Mouse (Mus musculus): Measurements from ENCODE around the gene Nme8. TPM values are rescaled to one million over a fixed set of nuclear protein-coding genes. Genes with fewer than 3 reads are reported as not detected.

Nme8 gene
- total and polyA plus RNA-seq, 3 experiments, result not detected

- dilution Hi-C loops (cut with MboI; ENCODE audit: extremely low pct_ligation_motif_present, extremely low pct_unique_long_range_greater_than_20kb, low sequenced_read_pairs) (no loop called here), in situ Hi-C loops (cut with MboI; ENCODE audit: low pct_ligation_motif_present, low pct_unique_long_range_greater_than_20kb, low sequenced_read_pairs) (no loop called here)
- H3K36me3 ChIP-seq (replicated peaks in 1 of 2; ENCODE audit: control insufficient read depth in 1 of 2, insufficient read depth in 1 of 2, low read length in 1 of 2), result no peaks in the 10 kb centered on the region
- no peak for DNase-seq (ENCODE audit: extremely low read depth)
- peak; percentile 1; the same call in 1 of the 2 replicates for TF ChIP-seq RAD21 (IDR thresholded peaks at IDR 0.05; ENCODE audit: low read depth, low read length)
- no peak for TF ChIP-seq MAX (IDR thresholded peaks at IDR 0.05; ENCODE audit: low read length)
- no peak for TF ChIP-seq USF1 (IDR thresholded peaks at IDR 0.05; ENCODE audit: low read depth, low read length)
- TF ChIP-seq ZNF384 (IDR thresholded peaks at IDR 0.05; ENCODE audit: low read depth, low read length), result no peak
- TF ChIP-seq TBP (conservative IDR thresholded peaks at IDR 0.05; ENCODE audit: low read depth, low read length), result no peak
- no peak for TF ChIP-seq ZMIZ1 (IDR thresholded peaks at IDR 0.05; ENCODE audit: low read depth, low read length)
- TF ChIP-seq CTCF (conservative IDR thresholded peaks at IDR 0.05 in 1 of 2, IDR thresholded peaks at IDR 0.05 in 1 of 2; ENCODE audit: low read depth in 2 of 2, low read length in 2 of 2), result peak in 1 of 2 experiments; percentile 16; a peak in 1 of 4 replicates
- no peak for TF ChIP-seq NELFE (IDR thresholded peaks at IDR 0.05; ENCODE audit: low read depth, low read length)
- TF ChIP-seq GABPA (IDR thresholded peaks at IDR 0.05; ENCODE audit: insufficient replicate concordance, low read depth, low read length), result no peak
- TF ChIP-seq BHLHE40 (IDR thresholded peaks at IDR 0.05; ENCODE audit: low read depth, low read length), result no peak
- H3K79me2 ChIP-seq (replicated peaks; ENCODE audit: control insufficient read depth, extremely low read depth, insufficient read depth, poor library complexity, severe bottlenecking), result no peaks in the 10 kb centered on the region
- no peaks in the 10 kb centered on the region; a peak in 1 of 4 replicates for H3K4me1 ChIP-seq (ENCODE audit: control insufficient read depth in 1 of 2, insufficient read depth in 2 of 2)
- H3K9ac ChIP-seq (ENCODE audit: insufficient read depth, low read depth), result no peak within 1 kb of the TSS
- H3K27me3 ChIP-seq (replicated peaks), result no peaks in the 10 kb centered on the region
- no peak within 1 kb of the TSS for H3K4me2 ChIP-seq (ENCODE audit: insufficient read depth, low read depth, poor library complexity, severe bottlenecking)
- H3K4me3 ChIP-seq (replicated peaks in 1 of 3; ENCODE audit: low read depth in 2 of 3, low read length in 2 of 3, poor library complexity in 1 of 3), result no peak within 1 kb of the TSS
- H3K27ac ChIP-seq (ENCODE audit: insufficient read depth, low read depth), result no peak within 1 kb of the TSS
- H3K9me3 ChIP-seq (replicated peaks; ENCODE audit: low read length), result no peaks in the 10 kb centered on the region
Measured at GRCm38 (mm10) chr13:19622573-19623227, 74.9 kb downstream of the Nme8 start, which contains the start of gene Sfrp4. Gene Sfrp4 (plus strand): TSS chr13:19623104.

GRCm38 (mm10) chr13:19619216-19619927 lies 78.2 kb downstream of the Nme8 start, which contains the start of gene Epdr1:
Gene Epdr1 (minus strand): TSS chr13:19619927.
- no peaks in the 10 kb centered on the region for H3K36me3 ChIP-seq (replicated peaks in 1 of 2; ENCODE audit: control insufficient read depth in 1 of 2, insufficient read depth in 1 of 2, low read length in 1 of 2)
- H3K4me2 ChIP-seq (ENCODE audit: insufficient read depth, low read depth, poor library complexity, severe bottlenecking), result peak within 1 kb of the TSS; percentile 90
- no peaks in the 10 kb centered on the region for H3K9me3 ChIP-seq (replicated peaks; ENCODE audit: low read length)
- no peak for DNase-seq (ENCODE audit: extremely low read depth)
- dilution Hi-C loops (cut with MboI; ENCODE audit: extremely low pct_ligation_motif_present, extremely low pct_unique_long_range_greater_than_20kb, low sequenced_read_pairs), result no loop called here
- no peaks in the 10 kb centered on the region; a peak in 1 of 4 replicates for H3K4me1 ChIP-seq (ENCODE audit: control insufficient read depth in 1 of 2, insufficient read depth in 2 of 2)
- H3K4me3 ChIP-seq (replicated peaks in 1 of 3; ENCODE audit: low read depth in 2 of 3, low read length in 2 of 3, poor library complexity in 1 of 3), result peak within 1 kb of the TSS in 1 of 3 experiments; percentile 70
- H3K27me3 ChIP-seq (replicated peaks), result no peaks in the 10 kb centered on the region
- no peaks in the 10 kb centered on the region for H3K79me2 ChIP-seq (replicated peaks; ENCODE audit: control insufficient read depth, extremely low read depth, insufficient read depth, poor library complexity, severe bottlenecking)
- H3K27ac ChIP-seq (ENCODE audit: insufficient read depth, low read depth), result no peak within 1 kb of the TSS
- peak within 1 kb of the TSS; percentile 36 for H3K9ac ChIP-seq (ENCODE audit: insufficient read depth, low read depth)
- no peak for TF ChIP-seq JUN (IDR thresholded peaks at IDR 0.05; ENCODE audit: insufficient read depth, low read depth, low read length)
- TF ChIP-seq CHD2 (IDR thresholded peaks at IDR 0.05; ENCODE audit: low read length), result no peak
- TF ChIP-seq MAFK (IDR thresholded peaks at IDR 0.05; ENCODE audit: insufficient replicate concordance, low read length), result no peak
- no peak for TF ChIP-seq MAX (IDR thresholded peaks at IDR 0.05; ENCODE audit: low read length)
- TF ChIP-seq RCOR1 (conservative IDR thresholded peaks at IDR 0.05; ENCODE audit: low read depth, low read length), result no peak
- no peak for TF ChIP-seq NELFE (IDR thresholded peaks at IDR 0.05; ENCODE audit: low read depth, low read length)
- no peak for TF ChIP-seq IRF4 (IDR thresholded peaks at IDR 0.05; ENCODE audit: low read depth, low read length)
- TF ChIP-seq CTCF (conservative IDR thresholded peaks at IDR 0.05 in 1 of 2, IDR thresholded peaks at IDR 0.05 in 1 of 2; ENCODE audit: low read depth in 2 of 2, low read length in 2 of 2), result peak in 1 of 2 experiments; percentile 30; a peak in 2 of 4 replicates
- in situ Hi-C loops (cut with MboI; ENCODE audit: low pct_ligation_motif_present, low pct_unique_long_range_greater_than_20kb, low sequenced_read_pairs), result no loop called here
